Mouse (Mus musculus) limb, embryonic 14.5 days (tissue): ENCODE results near the gene Fam178b. TPM values are rescaled to one million over a fixed set of nuclear protein-coding genes. Genes with fewer than 3 reads are reported as not detected.

Source experiments
- ATAC-seq: fragments of 200-750 bp; cut with Nextera tagmentation; 2 replicates; pipeline ENCODE4 v1.8.0; 2017; ENCODE audit warnings: low read depth, moderate number of reproducible peaks, moderate TSS enrichment; ENCODE audit not compliant: low FRiP score
- DNase-seq: peaks from one replicate; pipeline ENCODE4 v3.0.0-alpha.2; 2015; ENCODE audit warnings: low spot score
- H3K27ac ChIP-seq: fragments of 300-500 bp; sonication (generic); replicated peaks from 2 replicates; pipeline ENCODE4 v1.5.1; 2014; ENCODE audit warnings: low read depth, mild to moderate bottlenecking, low read length, moderate library complexity, mixed read lengths
- H3K27me3 ChIP-seq: fragments of 300-500 bp; sonication (generic); 2 replicates; pipeline ENCODE4 v1.6.1; 2014; ENCODE audit warnings: low read length, mixed read lengths; ENCODE audit not compliant: control insufficient read depth, insufficient read depth
- H3K36me3 ChIP-seq: fragments of 300-500 bp; sonication (generic); 2 replicates; pipeline ENCODE4 v1.6.1; 2014; ENCODE audit warnings: mild to moderate bottlenecking, low read length, moderate library complexity, mixed read lengths; ENCODE audit not compliant: control insufficient read depth, insufficient read depth
- H3K4me1 ChIP-seq: fragments of 300-500 bp; sonication (generic); 2 replicates; pipeline ENCODE4 v1.6.1; 2014; ENCODE audit warnings: antibody characterized with exemption, low read length, mixed read lengths; ENCODE audit not compliant: control insufficient read depth, insufficient read depth
- H3K4me2 ChIP-seq: fragments of 300-500 bp; sonication (generic); replicated peaks from 2 replicates; pipeline ENCODE4 v1.6.1; 2014; ENCODE audit warnings: low read depth, mild to moderate bottlenecking, low read length, moderate library complexity; ENCODE audit not compliant: severe bottlenecking
- H3K4me3 ChIP-seq: fragments of 300-500 bp; sonication (generic); replicated peaks from 2 replicates; pipeline ENCODE4 v1.5.1; 2014; ENCODE audit warnings: low read length
- H3K9ac ChIP-seq: fragments of 300-500 bp; sonication (generic); 2 replicates; pipeline ENCODE4 v1.6.1; 2014; ENCODE audit warnings: mild to moderate bottlenecking, low read depth, low read length, moderate library complexity; ENCODE audit not compliant: severe bottlenecking
- H3K9me3 ChIP-seq: fragments of 300-500 bp; sonication (generic); 2 replicates; pipeline ENCODE4 v1.6.1; 2016; ENCODE audit warnings: low read length; ENCODE audit not compliant: control insufficient read depth
- POLR2A ChIP-seq: fragments of 200-500 bp; IDR thresholded peaks from 2 replicates; pipeline ENCODE4 v1.8.0; 2012; ENCODE audit warnings: inconsistent platforms, mild to moderate bottlenecking, moderate library complexity, borderline replicate concordance; ENCODE audit not compliant: insufficient read depth, insufficient read length; ENCODE audit errors: extremely low read depth
- WGBS: fragments of 180-500 bp; shearing (Covaris S2); extraction: QIAGEN DNeasy Blood & Tissue Kit; methylation state at CpG from one replicate; pipeline ENCODE4 v1.1.7; 2014; 5-methylcytosine and 5-hydroxymethylcytosine counted together
- polyA plus RNA-seq, 2 experiments: library from polyadenylated mRNA; depleted of rRNA in 1 of 2; stranded (reverse) in 1 of 2; unstranded in 1 of 2; fragments of >200 nt; fragmentation: Nextera tagmentation in 1 of 2; extraction: Ambion mirVana in 1 of 2; gene quantifications; 2 replicates each; pipeline versions ENCODE4 v1.2.1 to v1.2.3; 2012 to 2014

The Fam178b gene
- polyA plus RNA-seq, 2 experiments, result 0.67 to 1.5 TPM

- H3K9ac ChIP-seq, result no peak overlapping the region
- WGBS, result 61% methylated on average over 2 of the region's 2 CpGs
- DNase-seq (no peak), ATAC-seq (no peak)
- H3K27me3 ChIP-seq, result no peaks in the 10 kb centered on the region
- H3K4me1 ChIP-seq, result peaks cover 31% of the 10 kb centered on the region
- H3K36me3 ChIP-seq, result no peaks in the 10 kb centered on the region
- no peaks in the 10 kb centered on the region for H3K9me3 ChIP-seq
- no peak for TF ChIP-seq POLR2A
- H3K4me3 ChIP-seq, result no peak overlapping the region
- H3K4me2 ChIP-seq, result no peak overlapping the region
- no peak overlapping the region for H3K27ac ChIP-seq
Measured at GRCm38 (mm10) chr1:36563197-36563596, 119.8 kb downstream of the Fam178b start.

- Histone ChIP-seq H3K4me2 (no peak overlapping the region), H3K9me3 (no peaks in the 10 kb centered on the region), H3K36me3 (no peaks in the 10 kb centered on the region), H3K4me3 (no peak overlapping the region), H3K9ac (no peak overlapping the region), H3K27me3 (no peaks in the 10 kb centered on the region), H3K27ac (no peak overlapping the region), H3K4me1 (peaks cover 26% of the 10 kb centered on the region)
- 63% methylated on average over 4 of the region's 4 CpGs for WGBS
- DNase-seq, result no peak
- TF ChIP-seq POLR2A, result no peak
- ATAC-seq, result no peak
Measured at GRCm38 (mm10) chr1:36562388-36562787, 120.6 kb downstream of the Fam178b start.

- no peak for ATAC-seq
- no peaks in the 10 kb centered on the region for H3K36me3 ChIP-seq
- no peaks in the 10 kb centered on the region for H3K9me3 ChIP-seq
- no peak for DNase-seq
- H3K4me3 ChIP-seq, result no peak overlapping the region
- TF ChIP-seq POLR2A, result no peak
- WGBS, result 49% methylated on average over 6 of the region's 6 CpGs
- no peak overlapping the region for H3K9ac ChIP-seq
- H3K4me2 ChIP-seq, result no peak overlapping the region
- no peak overlapping the region for H3K27ac ChIP-seq
- no peaks in the 10 kb centered on the region for H3K27me3 ChIP-seq
- peaks cover 17% of the 10 kb centered on the region for H3K4me1 ChIP-seq
Measured at GRCm38 (mm10) chr1:36560903-36561302, 122.1 kb downstream of the Fam178b start.

- Histone ChIP-seq H3K4me1 (peaks cover 27% of the 10 kb centered on the region), H3K4me3 (no peak overlapping the region), H3K4me2 (no peak overlapping the region), H3K27ac (no peak overlapping the region), H3K36me3 (peaks cover 7% of the 10 kb centered on the region), H3K27me3 (no peaks in the 10 kb centered on the region), H3K9me3 (no peaks in the 10 kb centered on the region), H3K9ac (no peak overlapping the region)
- 55% methylated on average over 5 of the region's 5 CpGs for WGBS
- DNase-seq (no peak), ATAC-seq (no peak)
- TF ChIP-seq POLR2A, result no peak
Measured at GRCm38 (mm10) chr1:36559888-36560287, 123.1 kb downstream of the Fam178b start.

GRCm38 (mm10) chr1:36559256-36559655 is 123.7 kb downstream of the Fam178b start:
- Histone ChIP-seq H3K36me3 (peaks cover 12% of the 10 kb centered on the region), H3K27me3 (no peaks in the 10 kb centered on the region), H3K4me2 (peak overlapping the region; percentile 96), H3K9ac (no peak overlapping the region), H3K4me3 (peak overlapping the region; percentile 96), H3K4me1 (peaks cover 29% of the 10 kb centered on the region), H3K9me3 (no peaks in the 10 kb centered on the region), H3K27ac (no peak overlapping the region)
- DNase-seq (no peak), ATAC-seq (no peak)
- 15% methylated on average over 4 of the region's 4 CpGs for WGBS
- TF ChIP-seq POLR2A, result no peak
